Mouse (Mus musculus) CH12.LX (cell line): Measurements from ENCODE around the gene Trak2. TPM values are rescaled to one million over a fixed set of nuclear protein-coding genes. Genes with fewer than 3 reads are reported as not detected.

ENCODE experiments used
- DNase-seq: peaks from one replicate; pipeline ENCODE4 v3.0.0-alpha.2; 2013; ENCODE audit errors: extremely low read depth
- H3K27ac ChIP-seq: 2 replicates; pipeline ENCODE4 v1.5.1; 2012; ENCODE audit warnings: low read depth, mild to moderate bottlenecking, control low read depth, moderate library complexity; ENCODE audit not compliant: insufficient read depth
- H3K27me3 ChIP-seq: replicated peaks from 2 replicates; pipeline ENCODE3; 2012; ENCODE audit warnings: inconsistent platforms
- H3K36me3 ChIP-seq, 2 experiments: replicated peaks in 1 of 2; 2 replicates each; pipeline versions ENCODE3 to v1.6.1; 2012; ENCODE audit warnings: inconsistent platforms in 1 of 2, low read length in 1 of 2, mild to moderate bottlenecking in 1 of 2, mixed read lengths in 1 of 2, moderate library complexity in 1 of 2; ENCODE audit not compliant: control insufficient read depth in 1 of 2, insufficient read depth in 1 of 2
- H3K4me1 ChIP-seq, 2 experiments: 2 replicates each; pipeline ENCODE4 v1.6.1; 2012; ENCODE audit warnings: inconsistent platforms in 1 of 2, moderate library complexity in 1 of 2; ENCODE audit not compliant: insufficient read depth in 2 of 2, control insufficient read depth in 1 of 2
- H3K4me2 ChIP-seq: 2 replicates; pipeline ENCODE4 v1.6.1; 2012; ENCODE audit warnings: low read depth, mild to moderate bottlenecking, control low read depth; ENCODE audit not compliant: poor library complexity, insufficient read depth, severe bottlenecking
- H3K4me3 ChIP-seq, 3 experiments: fragments of 150-350 bp in 1 of 3; sonication (generic) in 1 of 3; replicated peaks in 1 of 3; 2 replicates each; pipeline versions ENCODE3 to v1.5.1; 2011 to 2012; ENCODE audit warnings: low read depth in 2 of 3, low read length in 2 of 3, mild to moderate bottlenecking in 2 of 3, moderate library complexity in 2 of 3, control low read depth in 1 of 3, improper control_type of control experiment in 1 of 3, inconsistent platforms in 1 of 3, mixed read lengths in 1 of 3; ENCODE audit not compliant: poor library complexity in 1 of 3
- H3K79me2 ChIP-seq: replicated peaks from 2 replicates; pipeline ENCODE4 v1.6.1; 2012; ENCODE audit warnings: mild to moderate bottlenecking, moderate library complexity; ENCODE audit not compliant: control insufficient read depth, poor library complexity, insufficient read depth, severe bottlenecking; ENCODE audit errors: extremely low read depth
- H3K9ac ChIP-seq: 2 replicates; pipeline ENCODE4 v1.6.1; 2012; ENCODE audit warnings: low read depth, mild to moderate bottlenecking, control low read depth, moderate library complexity; ENCODE audit not compliant: insufficient read depth
- H3K9me3 ChIP-seq: replicated peaks from 2 replicates; pipeline ENCODE3; 2012; ENCODE audit warnings: low read length, inconsistent platforms, mixed read lengths
- CHD1 ChIP-seq: IDR thresholded peaks from 2 replicates; pipeline ENCODE4 v1.6.1; 2012; ENCODE audit warnings: low read depth, low read length, improper control_type of control experiment, inconsistent platforms
- CHD2 ChIP-seq: IDR thresholded peaks from 2 replicates; pipeline ENCODE4 v1.6.1; 2011; ENCODE audit warnings: low read length, improper control_type of control experiment
- ELF1 ChIP-seq: IDR thresholded peaks from 2 replicates; pipeline ENCODE4 v1.6.1; 2014; ENCODE audit warnings: low read depth, mild to moderate bottlenecking, inconsistent platforms, low read length, improper control_type of control experiment
- EP300 ChIP-seq: IDR thresholded peaks from 2 replicates; pipeline ENCODE4 v1.6.1; 2011; ENCODE audit warnings: low read length, improper control_type of control experiment
- GABPA ChIP-seq: IDR thresholded peaks from 2 replicates; pipeline ENCODE4 v1.6.1; 2012; ENCODE audit warnings: low read depth, low read length, improper control_type of control experiment, inconsistent platforms; ENCODE audit not compliant: insufficient replicate concordance
- IRF4 ChIP-seq: IDR thresholded peaks from 2 replicates; pipeline ENCODE4 v1.6.1; 2014; ENCODE audit warnings: low read depth, mild to moderate bottlenecking, inconsistent platforms, low read length, improper control_type of control experiment
- JUN ChIP-seq: IDR thresholded peaks from 2 replicates; pipeline ENCODE4 v1.6.1; 2011; ENCODE audit warnings: low read depth, mild to moderate bottlenecking, low read length, improper control_type of control experiment, moderate library complexity; ENCODE audit not compliant: insufficient read depth
- JUND ChIP-seq: conservative IDR thresholded peaks from 2 replicates; pipeline ENCODE4 v1.6.1; 2011; ENCODE audit warnings: low read depth, low read length, improper control_type of control experiment
- MAFK ChIP-seq: IDR thresholded peaks from 2 replicates; pipeline ENCODE4 v1.6.1; 2011; ENCODE audit warnings: low read length, improper control_type of control experiment; ENCODE audit not compliant: insufficient replicate concordance
- MAZ ChIP-seq: IDR thresholded peaks from 2 replicates; pipeline ENCODE4 v1.6.1; 2012; ENCODE audit warnings: low read depth, mild to moderate bottlenecking, inconsistent platforms, low read length, improper control_type of control experiment, moderate library complexity
- MXI1 ChIP-seq: IDR thresholded peaks from 2 replicates; pipeline ENCODE4 v1.6.1; 2011; ENCODE audit warnings: mild to moderate bottlenecking, low read depth, low read length, improper control_type of control experiment
- MYC ChIP-seq: IDR thresholded peaks from 2 replicates; pipeline ENCODE4 v1.6.1; 2011; ENCODE audit warnings: low read depth, mild to moderate bottlenecking, improper control_type of control experiment, low read length
- NRF1 ChIP-seq: IDR thresholded peaks from 2 replicates; pipeline ENCODE4 v1.6.1; 2014; ENCODE audit warnings: low read depth, mild to moderate bottlenecking, inconsistent platforms, low read length, improper control_type of control experiment, moderate library complexity
- TBP ChIP-seq: conservative IDR thresholded peaks from 2 replicates; pipeline ENCODE4 v1.6.1; 2011; ENCODE audit warnings: low read depth, low read length, improper control_type of control experiment
- UBTF ChIP-seq: IDR thresholded peaks from 2 replicates; pipeline ENCODE4 v1.6.1; 2012; ENCODE audit warnings: low read depth, mild to moderate bottlenecking, inconsistent platforms, low read length, improper control_type of control experiment, moderate library complexity
- USF2 ChIP-seq: conservative IDR thresholded peaks from 2 replicates; pipeline ENCODE4 v1.6.1; 2011; ENCODE audit warnings: low read depth, low read length, improper control_type of control experiment
- ZKSCAN1 ChIP-seq: IDR thresholded peaks from 2 replicates; pipeline ENCODE4 v1.6.1; 2012; ENCODE audit warnings: low read depth, inconsistent platforms, low read length, improper control_type of control experiment, borderline replicate concordance
- dilution Hi-C: fragments of 300-500 bp; cut with MboI; formaldehyde crosslinking; loops from 2 replicates; pipeline ENCODE4 v1.14.3; 2020; ENCODE audit warnings: low sequenced_read_pairs; ENCODE audit not compliant: extremely low pct_unique_long_range_greater_than_20kb, extremely low pct_ligation_motif_present
- in situ Hi-C: fragments of 300-500 bp; cut with MboI; formaldehyde crosslinking; loops from 3 replicates; pipeline ENCODE4 v1.14.3; 2019; ENCODE audit warnings: low sequenced_read_pairs, low pct_ligation_motif_present, low pct_unique_long_range_greater_than_20kb, mixed read lengths
- polyA plus RNA-seq: library from polyadenylated mRNA; unstranded; fragments of >175 nt; gene quantifications from 2 replicates; pipeline ENCODE4 v1.2.1, GENCODE M21; 2012; ENCODE audit warnings: low read depth; ENCODE audit not compliant: insufficient read length
- total RNA-seq, 2 experiments: library from RNA; depleted of rRNA; stranded (reverse); fragments of 300-350 nt in 1 of 2; fragments of >200 nt in 1 of 2; gene quantifications; 2 replicates each; pipeline ENCODE4 v1.2.3; 2012 to 2014

Gene Trak2
- total and polyA plus RNA-seq, 3 experiments, result 7.7 to 16.7 (median 11.4) TPM

- Histone ChIP-seq H3K4me1 (no peaks in the 10 kb centered on the region), H3K9ac (no peak overlapping the region), H3K79me2 (peaks cover 2% of the 10 kb centered on the region; the same call in 1 of the 2 replicates), H3K27ac (no peak overlapping the region), H3K9me3 (peaks cover 2% of the 10 kb centered on the region), H3K36me3 (peaks cover 10 to 39% of the 10 kb centered on the region in 2 experiments), H3K4me3 (no peak overlapping the region)
- no peak for DNase-seq
- dilution Hi-C loops, result no loop called here
- in situ Hi-C loops, result no loop called here
- no peak for TF ChIP-seq CHD2
- no peak for TF ChIP-seq JUND
- TF ChIP-seq MAZ, result no peak
- no peak for TF ChIP-seq JUN
- TF ChIP-seq TBP, result no peak
- TF ChIP-seq ELF1, result no peak
- no peak for TF ChIP-seq CHD1
- no peak for TF ChIP-seq MYC
- TF ChIP-seq, all 38 proteins: peak for 0
- H3K27me3 ChIP-seq, result no peaks in the 10 kb centered on the region
- H3K4me2 ChIP-seq, result no peak overlapping the region
These were observed 46.6 kb downstream of the Trak2 start for GRCm38 (mm10) chr1:58926664-58927063.

DNA sequence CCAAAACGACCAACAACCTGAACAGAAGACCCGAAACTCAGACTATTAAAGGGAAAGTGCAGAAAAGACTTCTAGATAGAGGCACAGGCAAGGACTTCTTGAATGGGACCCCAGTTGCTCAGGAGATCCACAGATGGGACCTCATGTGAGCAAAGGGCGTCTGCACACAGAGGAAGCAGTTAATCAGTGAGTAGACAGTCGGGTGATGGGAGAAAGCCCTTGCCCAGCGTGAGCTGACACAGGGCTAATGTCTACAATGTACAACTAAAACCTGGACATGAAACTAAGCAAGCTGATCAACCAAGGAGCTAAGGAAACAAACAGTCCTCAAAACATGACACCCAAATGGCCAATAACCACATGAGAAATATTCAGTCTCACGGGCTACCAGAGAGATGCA lies 55.7 kb downstream of the Trak2 start:
- TF ChIP-seq EP300, result no peak
- no peak for TF ChIP-seq NRF1
- TF ChIP-seq JUN, result no peak
- no peak for TF ChIP-seq UBTF
- TF ChIP-seq MXI1, result no peak
- no peak for TF ChIP-seq GABPA
- peaks cover 54 to 88% of the 10 kb centered on the region in 2 experiments for H3K36me3 ChIP-seq
- no peak for DNase-seq
- H3K9me3 ChIP-seq, result no peaks in the 10 kb centered on the region
- in situ Hi-C loops, result loop anchor here (5.0 kb wide), 1 partner anchor 75 kb away; no protein-coding TSS in a partner anchor
- H3K4me2 ChIP-seq, result no peak overlapping the region
- no peaks in the 10 kb centered on the region for H3K27me3 ChIP-seq
- H3K9ac ChIP-seq, result no peak overlapping the region
- no peaks in the 10 kb centered on the region for H3K79me2 ChIP-seq
- dilution Hi-C loops, result no loop called here
- no peak overlapping the region for H3K27ac ChIP-seq
- no peaks in the 10 kb centered on the region for H3K4me1 ChIP-seq
- no peak overlapping the region for H3K4me3 ChIP-seq

DNA sequence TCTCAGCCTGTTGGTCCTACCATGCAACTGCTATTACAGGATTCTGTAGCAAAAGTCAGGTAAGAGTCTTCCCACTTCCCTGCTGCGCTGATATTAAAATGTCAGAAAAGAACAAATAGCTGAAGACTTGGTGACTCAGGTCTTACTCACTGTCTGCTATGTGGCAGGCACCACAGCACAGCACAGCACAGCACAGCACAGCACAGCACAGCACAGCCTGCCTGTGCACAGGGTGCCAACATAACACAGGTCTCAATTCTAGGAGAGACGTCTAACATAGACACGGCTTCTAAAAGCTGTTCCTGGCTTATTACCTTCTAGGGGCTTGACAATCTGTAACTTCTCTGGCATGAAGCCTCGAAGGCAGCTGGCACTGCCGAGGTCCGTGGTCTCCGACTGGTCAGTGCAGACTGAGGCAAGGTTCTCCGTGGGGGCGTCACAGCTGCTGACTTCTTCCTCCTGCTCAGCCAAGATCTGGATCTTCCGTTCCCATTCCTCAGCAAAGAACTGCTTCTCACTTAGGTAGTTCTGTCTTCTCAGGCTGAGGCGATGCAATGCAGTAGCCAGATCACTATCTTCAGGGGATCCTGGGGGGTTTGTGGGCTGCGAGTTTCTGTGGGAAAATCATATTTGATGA lies 63.5 kb downstream of the Trak2 start:
- H3K36me3 ChIP-seq, result peaks cover 63 to 90% of the 10 kb centered on the region in 2 experiments
- in situ Hi-C loops (no loop called here), dilution Hi-C loops (no loop called here)
- H3K4me3 ChIP-seq, result no peak overlapping the region
- H3K4me1 ChIP-seq, result no peaks in the 10 kb centered on the region
- no peak for DNase-seq
- no peaks in the 10 kb centered on the region for H3K27me3 ChIP-seq
- H3K79me2 ChIP-seq, result no peaks in the 10 kb centered on the region
- H3K4me2 ChIP-seq, result no peak overlapping the region
- H3K9me3 ChIP-seq, result no peaks in the 10 kb centered on the region
- H3K27ac ChIP-seq, result no peak overlapping the region
- no peak overlapping the region for H3K9ac ChIP-seq
- TF ChIP-seq USF2 (no peak), MXI1 (no peak), CHD2 (no peak), IRF4 (no peak), MAFK (no peak), ZKSCAN1 (no peak)
